Mouse (Mus musculus): ENCODE measurements around the gene Nln. TPM values are rescaled to one million over a fixed set of nuclear protein-coding genes. Genes with fewer than 3 reads are reported as not detected.

The Nln gene
- polyA plus RNA-seq, 1 experiment = 3.7 TPM

- Histone ChIP-seq H3K27me3 (ENCODE audit: control insufficient read depth, insufficient read depth, low read length) (no peaks in the 10 kb centered on the region), H3K4me3 (ENCODE audit: extremely low read depth, insufficient read depth, insufficient read length) (no peak overlapping the region), H3K36me3 (ENCODE audit: control insufficient read depth, insufficient read depth, low read length) (peaks cover 2% of the 10 kb centered on the region; the same call in 1 of the 2 replicates), H3K27ac (ENCODE audit: insufficient read depth, low read length) (no peak overlapping the region), H3K4me1 (ENCODE audit: control insufficient read depth, insufficient read depth, insufficient read length) (0 out of 2 replicates have a peak, but pooled peaks cover 2% of the 10 kb centered on the region)
- no peak for DNase-seq (ENCODE audit: low read depth in 1 of 2, low spot score in 2 of 2)
- WGBS = 90% methylated on average over 6 of the region's 6 CpGs
- TF ChIP-seq CTCF (IDR thresholded peaks at IDR 0.05; ENCODE audit: extremely low read depth, insufficient read depth, insufficient read length, insufficient replicate concordance) (no peak), POLR2A (IDR thresholded peaks at IDR 0.05; ENCODE audit: low read depth, low read length) (no peak)
Observed at GRCm38 (mm10) chr13:104034854-104035253, 74.6 kb downstream of the Nln start.

GRCm38 (mm10) chr13:104032620-104033133 lies 76.7 kb downstream of the Nln start:
- no peaks in the 10 kb centered on the region for H3K4me1 ChIP-seq (ENCODE audit: control insufficient read depth, insufficient read depth, insufficient read length)
- no peak overlapping the region for H3K27ac ChIP-seq (ENCODE audit: insufficient read depth, low read length)
- no peak overlapping the region for H3K4me3 ChIP-seq (ENCODE audit: extremely low read depth, insufficient read depth, insufficient read length)
- no peak for TF ChIP-seq POLR2A (IDR thresholded peaks at IDR 0.05; ENCODE audit: low read depth, low read length)
- 40% methylated on average over 3 of the region's 3 CpGs for WGBS
- no peak for DNase-seq (ENCODE audit: low read depth in 1 of 2, low spot score in 2 of 2)
- no peaks in the 10 kb centered on the region for H3K27me3 ChIP-seq (ENCODE audit: control insufficient read depth, insufficient read depth, low read length)
- peaks cover 2% of the 10 kb centered on the region; the same call in 1 of the 2 replicates for H3K36me3 ChIP-seq (ENCODE audit: control insufficient read depth, insufficient read depth, low read length)

- Histone ChIP-seq H3K36me3 (ENCODE audit: control insufficient read depth, insufficient read depth, low read length) (peaks cover 2% of the 10 kb centered on the region; the same call in 1 of the 2 replicates), H3K27ac (ENCODE audit: insufficient read depth, low read length) (no peak overlapping the region), H3K27me3 (ENCODE audit: control insufficient read depth, insufficient read depth, low read length) (no peaks in the 10 kb centered on the region), H3K4me1 (ENCODE audit: control insufficient read depth, insufficient read depth, insufficient read length) (no peaks in the 10 kb centered on the region), H3K4me3 (ENCODE audit: extremely low read depth, insufficient read depth, insufficient read length) (no peak overlapping the region)
- TF ChIP-seq POLR2A (IDR thresholded peaks at IDR 0.05; ENCODE audit: low read depth, low read length) (no peak), CTCF (IDR thresholded peaks at IDR 0.05; ENCODE audit: extremely low read depth, insufficient read depth, insufficient read length, insufficient replicate concordance) (no peak)
- no peak for DNase-seq (ENCODE audit: low read depth in 1 of 2, low spot score in 2 of 2)
- 97% methylated on average over 12 of the region's 12 CpGs for WGBS
Observed at GRCm38 (mm10) chr13:104031821-104032331, 77.5 kb downstream of the Nln start.

GRCm38 (mm10) chr13:104030956-104031355 lies 78.5 kb downstream of the Nln start:
- Histone ChIP-seq H3K27me3 (ENCODE audit: control insufficient read depth, insufficient read depth, low read length) (no peaks in the 10 kb centered on the region), H3K4me3 (ENCODE audit: extremely low read depth, insufficient read depth, insufficient read length) (no peak overlapping the region), H3K4me1 (ENCODE audit: control insufficient read depth, insufficient read depth, insufficient read length) (no peaks in the 10 kb centered on the region), H3K36me3 (ENCODE audit: control insufficient read depth, insufficient read depth, low read length) (peaks cover 2% of the 10 kb centered on the region; the same call in 1 of the 2 replicates), H3K27ac (ENCODE audit: insufficient read depth, low read length) (no peak overlapping the region)
- TF ChIP-seq CTCF (IDR thresholded peaks at IDR 0.05; ENCODE audit: extremely low read depth, insufficient read depth, insufficient read length, insufficient replicate concordance) (no peak), POLR2A (IDR thresholded peaks at IDR 0.05; ENCODE audit: low read depth, low read length) (no peak)
- no peak for DNase-seq (ENCODE audit: low read depth in 1 of 2, low spot score in 2 of 2)
- WGBS = 93% methylated on average over 4 of the region's 4 CpGs

- Histone ChIP-seq H3K27ac (ENCODE audit: insufficient read depth, low read length) (no peak overlapping the region), H3K4me3 (ENCODE audit: extremely low read depth, insufficient read depth, insufficient read length) (no peak overlapping the region), H3K27me3 (ENCODE audit: control insufficient read depth, insufficient read depth, low read length) (no peaks in the 10 kb centered on the region), H3K4me1 (ENCODE audit: control insufficient read depth, insufficient read depth, insufficient read length) (no peaks in the 10 kb centered on the region), H3K36me3 (ENCODE audit: control insufficient read depth, insufficient read depth, low read length) (no peaks in the 10 kb centered on the region)
- TF ChIP-seq POLR2A (IDR thresholded peaks at IDR 0.05; ENCODE audit: low read depth, low read length) = no peak
- TF ChIP-seq CTCF (IDR thresholded peaks at IDR 0.05; ENCODE audit: extremely low read depth, insufficient read depth, insufficient read length, insufficient replicate concordance) = no peak
- no peak for DNase-seq (ENCODE audit: low read depth in 1 of 2, low spot score in 2 of 2)
Observed at GRCm38 (mm10) chr13:104029511-104029910, 79.9 kb downstream of the Nln start.

GRCm38 (mm10) chr13:104029089-104029488 lies 80.3 kb downstream of the Nln start:
- Histone ChIP-seq H3K27ac (ENCODE audit: insufficient read depth, low read length) (no peak overlapping the region), H3K4me1 (ENCODE audit: control insufficient read depth, insufficient read depth, insufficient read length) (no peaks in the 10 kb centered on the region), H3K27me3 (ENCODE audit: control insufficient read depth, insufficient read depth, low read length) (no peaks in the 10 kb centered on the region), H3K36me3 (ENCODE audit: control insufficient read depth, insufficient read depth, low read length) (no peaks in the 10 kb centered on the region), H3K4me3 (ENCODE audit: extremely low read depth, insufficient read depth, insufficient read length) (no peak overlapping the region)
- TF ChIP-seq POLR2A (IDR thresholded peaks at IDR 0.05; ENCODE audit: low read depth, low read length) = no peak
- TF ChIP-seq CTCF (IDR thresholded peaks at IDR 0.05; ENCODE audit: extremely low read depth, insufficient read depth, insufficient read length, insufficient replicate concordance) = no peak
- DNase-seq (ENCODE audit: low read depth in 1 of 2, low spot score in 2 of 2) = no peak
- WGBS = 87% methylated on average over 5 of the region's 5 CpGs

GRCm38 (mm10) chr13:104026525-104026924 lies 82.9 kb downstream of the Nln start:
- no peaks in the 10 kb centered on the region for H3K4me1 ChIP-seq (ENCODE audit: control insufficient read depth, insufficient read depth, insufficient read length)
- H3K36me3 ChIP-seq (ENCODE audit: control insufficient read depth, insufficient read depth, low read length) = peaks cover 2% of the 10 kb centered on the region; the same call in 1 of the 2 replicates
- no peak overlapping the region for H3K27ac ChIP-seq (ENCODE audit: insufficient read depth, low read length)
- DNase-seq (ENCODE audit: low read depth in 1 of 2, low spot score in 2 of 2) = no peak
- no peak for TF ChIP-seq CTCF (IDR thresholded peaks at IDR 0.05; ENCODE audit: extremely low read depth, insufficient read depth, insufficient read length, insufficient replicate concordance)
- TF ChIP-seq POLR2A (IDR thresholded peaks at IDR 0.05; ENCODE audit: low read depth, low read length) = no peak
- no peak overlapping the region for H3K4me3 ChIP-seq (ENCODE audit: extremely low read depth, insufficient read depth, insufficient read length)
- WGBS = 84% methylated on average over 3 of the region's 3 CpGs
- no peaks in the 10 kb centered on the region for H3K27me3 ChIP-seq (ENCODE audit: control insufficient read depth, insufficient read depth, low read length)

Measured in spleen, adult 2 months (tissue).